Mouse (Mus musculus): ENCODE results near the gene Tmem236. TPM values are rescaled to one million over a fixed set of nuclear protein-coding genes. Genes with fewer than 3 reads are reported as not detected.

Gene Tmem236
- total and polyA plus RNA-seq, 3 experiments: 0.05 TPM; not detected in 2

DNA sequence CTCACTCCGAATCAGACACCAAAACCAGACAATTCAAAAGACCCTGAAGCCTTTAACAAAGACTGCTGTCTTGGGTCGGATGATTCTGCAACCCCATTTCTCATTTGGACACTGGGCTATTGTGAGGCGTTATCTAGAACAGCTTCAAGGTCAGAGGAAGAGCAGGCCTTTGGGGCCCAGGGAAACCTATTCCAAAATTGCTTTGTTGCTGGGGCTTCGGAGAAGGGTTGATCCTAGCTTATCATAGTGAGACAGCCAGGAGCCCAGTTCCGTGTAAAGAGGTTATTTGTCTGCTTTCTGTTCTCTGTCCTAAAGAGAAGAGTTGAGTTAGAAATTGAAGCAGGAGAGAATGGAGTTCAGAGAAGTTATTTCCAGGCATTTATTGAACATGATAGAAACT lies 64.8 kb downstream of the Tmem236 start:
- in situ Hi-C loops (cut with MboI; ENCODE audit: low pct_ligation_motif_present, low pct_unique_long_range_greater_than_20kb, low sequenced_read_pairs) (no loop called here), dilution Hi-C loops (cut with MboI; ENCODE audit: extremely low pct_ligation_motif_present, extremely low pct_unique_long_range_greater_than_20kb, low sequenced_read_pairs) (no loop called here)
- Histone ChIP-seq H3K27me3 (replicated peaks) (no peaks in the 10 kb centered on the region), H3K9ac (ENCODE audit: insufficient read depth, low read depth) (no peak overlapping the region), H3K79me2 (replicated peaks; ENCODE audit: control insufficient read depth, extremely low read depth, insufficient read depth, poor library complexity, severe bottlenecking) (no peaks in the 10 kb centered on the region), H3K4me3 (replicated peaks in 1 of 3; ENCODE audit: low read depth in 2 of 3, low read length in 2 of 3, poor library complexity in 1 of 3) (no peak overlapping the region), H3K27ac (ENCODE audit: insufficient read depth, low read depth) (no peak overlapping the region), H3K4me2 (ENCODE audit: insufficient read depth, low read depth, poor library complexity, severe bottlenecking) (no peak overlapping the region), H3K4me1 (ENCODE audit: control insufficient read depth in 1 of 2, insufficient read depth in 2 of 2) (peaks cover 0 to 10% of the 10 kb centered on the region in 2 experiments; a peak in 2 of 4 replicates), H3K9me3 (replicated peaks; ENCODE audit: low read length) (no peaks in the 10 kb centered on the region), H3K36me3 (replicated peaks in 1 of 2; ENCODE audit: control insufficient read depth in 1 of 2, insufficient read depth in 1 of 2, low read length in 1 of 2) (no peaks in the 10 kb centered on the region)
- no peak for DNase-seq (ENCODE audit: extremely low read depth)
- TF ChIP-seq GABPA (IDR thresholded peaks at IDR 0.05; ENCODE audit: insufficient replicate concordance, low read depth, low read length): no peak
- TF ChIP-seq MYC (IDR thresholded peaks at IDR 0.05; ENCODE audit: low read depth, low read length): no peak
- no peak for TF ChIP-seq BHLHE40 (IDR thresholded peaks at IDR 0.05; ENCODE audit: low read depth, low read length)
- TF ChIP-seq TCF12 (IDR thresholded peaks at IDR 0.05; ENCODE audit: low read depth, low read length): no peak
- no peak for TF ChIP-seq TBP (conservative IDR thresholded peaks at IDR 0.05; ENCODE audit: low read depth, low read length)
- no peak for TF ChIP-seq ZC3H11A (IDR thresholded peaks at IDR 0.05; ENCODE audit: low read depth, low read length)
- no peak for TF ChIP-seq SMC3 (IDR thresholded peaks at IDR 0.05; ENCODE audit: low read depth, low read length)
- no peak for TF ChIP-seq POLR2A (IDR thresholded peaks at IDR 0.05; ENCODE audit: low read depth, low read length)
- no peak for TF ChIP-seq MXI1 (IDR thresholded peaks at IDR 0.05; ENCODE audit: low read depth, low read length)
- no peak for TF ChIP-seq ELF1 (IDR thresholded peaks at IDR 0.05; ENCODE audit: low read depth, low read length)
- TF ChIP-seq ZMIZ1 (IDR thresholded peaks at IDR 0.05; ENCODE audit: low read depth, low read length): no peak
- TF ChIP-seq EP300 (IDR thresholded peaks at IDR 0.05; ENCODE audit: low read length): no peak
- TF ChIP-seq CHD1 (IDR thresholded peaks at IDR 0.05; ENCODE audit: low read depth, low read length): no peak
- no peak for TF ChIP-seq USF2 (conservative IDR thresholded peaks at IDR 0.05; ENCODE audit: low read depth, low read length)
- no peak for TF ChIP-seq HCFC1 (IDR thresholded peaks at IDR 0.05; ENCODE audit: low read depth, low read length)

DNA sequence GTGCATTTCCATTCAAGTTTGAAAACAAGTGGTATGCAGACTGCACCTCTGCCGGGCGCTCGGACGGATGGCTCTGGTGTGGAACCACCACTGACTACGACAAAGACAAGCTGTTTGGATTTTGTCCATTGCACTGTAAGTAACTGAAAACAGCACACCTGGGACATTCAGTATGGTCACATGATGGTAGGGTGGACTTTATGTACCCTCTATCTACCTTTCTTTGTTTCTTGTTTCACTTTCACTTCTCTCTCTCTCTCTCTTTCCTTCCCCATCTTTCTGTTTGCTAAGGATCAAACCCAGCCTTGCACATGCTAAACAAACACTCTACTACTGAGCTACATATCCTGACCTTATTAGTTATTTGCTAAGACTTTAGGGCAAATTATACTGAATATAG lies 69.8 kb downstream of the Tmem236 start:
- H3K9ac ChIP-seq (ENCODE audit: insufficient read depth, low read depth): peak overlapping the region; percentile 1; the same call in 1 of the 2 replicates
- in situ Hi-C loops (cut with MboI; ENCODE audit: low pct_ligation_motif_present, low pct_unique_long_range_greater_than_20kb, low sequenced_read_pairs): no loop called here
- H3K27ac ChIP-seq (ENCODE audit: insufficient read depth, low read depth): 0 out of 2 replicates have a peak overlapping the region, but pooled peaks have one; percentile 1
- H3K36me3 ChIP-seq (replicated peaks in 1 of 2; ENCODE audit: control insufficient read depth in 1 of 2, insufficient read depth in 1 of 2, low read length in 1 of 2): no peaks in the 10 kb centered on the region
- H3K4me2 ChIP-seq (ENCODE audit: insufficient read depth, low read depth, poor library complexity, severe bottlenecking): peak overlapping the region; percentile 87
- H3K4me1 ChIP-seq (ENCODE audit: control insufficient read depth in 1 of 2, insufficient read depth in 2 of 2): peaks cover 2 to 25% of the 10 kb centered on the region in 2 experiments; a peak in 2 of 4 replicates
- DNase-seq (ENCODE audit: extremely low read depth): peak; percentile 41
- dilution Hi-C loops (cut with MboI; ENCODE audit: extremely low pct_ligation_motif_present, extremely low pct_unique_long_range_greater_than_20kb, low sequenced_read_pairs): no loop called here
- no peaks in the 10 kb centered on the region for H3K9me3 ChIP-seq (replicated peaks; ENCODE audit: low read length)
- no peaks in the 10 kb centered on the region for H3K27me3 ChIP-seq (replicated peaks)
- H3K79me2 ChIP-seq (replicated peaks; ENCODE audit: control insufficient read depth, extremely low read depth, insufficient read depth, poor library complexity, severe bottlenecking): no peaks in the 10 kb centered on the region
- H3K4me3 ChIP-seq (replicated peaks in 1 of 3; ENCODE audit: low read depth in 2 of 3, low read length in 2 of 3, poor library complexity in 1 of 3): peak overlapping the region; percentile 55 to 68 (median 59)
- TF ChIP-seq ETS1 (conservative IDR thresholded peaks at IDR 0.05; ENCODE audit: low read depth, low read length) (peak; percentile 33; the same call in 1 of the 2 replicates), MEF2A (IDR thresholded peaks at IDR 0.05; ENCODE audit: borderline replicate concordance, low read depth, low read length) (0 out of 2 replicates have a peak, but pooled peaks have one; percentile 11), POLR2A (IDR thresholded peaks at IDR 0.05; ENCODE audit: low read depth, low read length) (no peak), NRF1 (IDR thresholded peaks at IDR 0.05; ENCODE audit: low read depth, low read length) (no peak), ZMIZ1 (IDR thresholded peaks at IDR 0.05; ENCODE audit: low read depth, low read length) (no peak), MAFK (IDR thresholded peaks at IDR 0.05; ENCODE audit: insufficient replicate concordance, low read length) (peak; percentile 8; the same call in 1 of the 2 replicates), RAD21 (IDR thresholded peaks at IDR 0.05; ENCODE audit: low read depth, low read length) (no peak), E2F4 (IDR thresholded peaks at IDR 0.05; ENCODE audit: insufficient replicate concordance, low read depth, low read length) (no peak), BHLHE40 (IDR thresholded peaks at IDR 0.05; ENCODE audit: low read depth, low read length) (peak; percentile 62), USF1 (IDR thresholded peaks at IDR 0.05; ENCODE audit: low read depth, low read length) (peak; percentile 70), ELF1 (IDR thresholded peaks at IDR 0.05; ENCODE audit: low read depth, low read length) (no peak), IRF4 (IDR thresholded peaks at IDR 0.05; ENCODE audit: low read depth, low read length) (peak; percentile 75), TCF12 (IDR thresholded peaks at IDR 0.05; ENCODE audit: low read depth, low read length) (0 out of 2 replicates have a peak, but pooled peaks have one; percentile 22), POLR2AphosphoS2 (IDR thresholded peaks at IDR 0.05; ENCODE audit: low read depth, low read length) (no peak), ZKSCAN1 (IDR thresholded peaks at IDR 0.05; ENCODE audit: borderline replicate concordance, low read depth, low read length) (no peak), JUND (conservative IDR thresholded peaks at IDR 0.05; ENCODE audit: low read depth, low read length) (no peak), KAT2A (IDR thresholded peaks at IDR 0.05; ENCODE audit: insufficient replicate concordance, low read length) (no peak), UBTF (IDR thresholded peaks at IDR 0.05; ENCODE audit: low read depth, low read length) (no peak), MAZ (IDR thresholded peaks at IDR 0.05; ENCODE audit: low read depth, low read length) (no peak), HCFC1 (IDR thresholded peaks at IDR 0.05; ENCODE audit: low read depth, low read length) (no peak), MYC (IDR thresholded peaks at IDR 0.05; ENCODE audit: low read depth, low read length) (no peak), GABPA (IDR thresholded peaks at IDR 0.05; ENCODE audit: insufficient replicate concordance, low read depth, low read length) (no peak), EP300 (IDR thresholded peaks at IDR 0.05; ENCODE audit: low read length) (peak; percentile 65), JUN (IDR thresholded peaks at IDR 0.05; ENCODE audit: insufficient read depth, low read depth, low read length) (no peak), SIN3A (IDR thresholded peaks at IDR 0.05; ENCODE audit: low read length) (no peak)
